Mouse (Mus musculus): Measurements from ENCODE around the gene Slc6a18.

- TF ChIP-seq USF1 (IDR thresholded peaks at IDR 0.05; ENCODE audit: low read depth) (no peak), POLR2A (IDR thresholded peaks at IDR 0.05; ENCODE audit: insufficient read length, low read depth) (no peak), CEBPB (IDR thresholded peaks at IDR 0.05; ENCODE audit: insufficient read depth, poor library complexity, severe bottlenecking) (no peak), MYOG (IDR thresholded peaks at IDR 0.05; ENCODE audit: control insufficient read depth in 1 of 3, insufficient read depth in 1 of 3, insufficient read length in 2 of 3, low read depth in 2 of 3) (no peak), POLR2AphosphoS2 (IDR thresholded peaks at IDR 0.05; ENCODE audit: insufficient read length, low read depth) (no peak), E2F4 (IDR thresholded peaks at IDR 0.05; ENCODE audit: insufficient read depth) (no peak), SRF (IDR thresholded peaks at IDR 0.05; ENCODE audit: control insufficient read depth, insufficient read length, low read depth) (no peak)
Observed at GRCm38 (mm10) chr13:73631837-73632236, 46.0 kb downstream of the Slc6a18 start.
